Mouse (Mus musculus) spleen, postnatal 0 days (tissue): Measurements from ENCODE around the gene Hist2h2be. TPM values are rescaled to one million over a fixed set of nuclear protein-coding genes. Genes with fewer than 3 reads are reported as not detected.

ENCODE experiments used
- polyA plus RNA-seq: library from polyadenylated mRNA; unstranded; fragments of >200 nt; fragmentation: Nextera tagmentation; extraction: Ambion mirVana; gene quantifications from 2 replicates; pipeline ENCODE4 v1.2.1, GENCODE M21; 2015

Hist2h2be gene
- 5.3 and 7.1 TPM in 2 replicates for polyA plus RNA-seq

DNA sequence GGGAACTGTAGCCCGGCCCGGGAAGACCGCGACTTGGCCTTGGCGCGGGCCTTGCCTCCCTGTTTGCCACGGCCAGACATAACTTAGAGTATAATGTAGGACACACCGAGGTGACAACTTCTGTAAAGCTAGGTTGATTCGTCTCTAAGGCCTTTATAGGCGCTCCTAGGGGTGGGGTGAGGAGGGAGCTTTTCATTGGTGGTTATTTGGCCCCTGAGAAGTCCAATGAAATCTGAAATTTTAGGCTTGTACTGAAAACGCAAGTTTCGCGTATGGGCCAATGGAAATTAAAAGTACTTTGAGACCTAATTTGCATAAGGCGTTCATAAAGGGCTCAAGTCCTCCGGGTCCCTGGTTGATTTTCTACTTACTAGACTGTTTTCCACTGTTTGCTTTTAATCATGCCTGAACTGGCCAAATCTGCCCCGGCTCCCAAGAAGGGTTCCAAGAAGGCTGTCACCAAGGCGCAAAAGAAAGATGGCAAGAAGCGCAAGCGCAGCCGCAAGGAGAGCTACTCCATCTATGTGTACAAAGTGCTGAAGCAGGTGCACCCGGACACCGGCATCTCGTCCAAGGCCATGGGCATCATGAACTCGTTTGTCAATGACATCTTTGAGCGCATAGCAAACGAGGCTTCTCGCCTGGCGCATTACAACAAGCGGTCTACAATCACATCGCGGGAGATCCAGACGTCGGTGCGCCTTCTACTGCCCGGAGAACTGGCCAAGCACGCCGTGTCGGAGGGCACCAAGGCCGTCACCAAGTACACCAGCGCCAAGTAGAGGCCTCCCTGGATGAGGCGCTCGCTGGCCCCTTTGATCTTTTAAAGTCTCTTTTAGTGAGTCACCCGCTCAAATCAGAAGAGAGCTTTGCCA lies at the start of gene Hist2h2be, which contains the start of gene Hist2h2ac:
Gene Hist2h2be (plus strand): TSS at position 355 of the 875 bp plus-strand sequence.
Gene Hist2h2ac (minus strand): TSS at position 116 of the 875 bp plus-strand sequence.

DNA sequence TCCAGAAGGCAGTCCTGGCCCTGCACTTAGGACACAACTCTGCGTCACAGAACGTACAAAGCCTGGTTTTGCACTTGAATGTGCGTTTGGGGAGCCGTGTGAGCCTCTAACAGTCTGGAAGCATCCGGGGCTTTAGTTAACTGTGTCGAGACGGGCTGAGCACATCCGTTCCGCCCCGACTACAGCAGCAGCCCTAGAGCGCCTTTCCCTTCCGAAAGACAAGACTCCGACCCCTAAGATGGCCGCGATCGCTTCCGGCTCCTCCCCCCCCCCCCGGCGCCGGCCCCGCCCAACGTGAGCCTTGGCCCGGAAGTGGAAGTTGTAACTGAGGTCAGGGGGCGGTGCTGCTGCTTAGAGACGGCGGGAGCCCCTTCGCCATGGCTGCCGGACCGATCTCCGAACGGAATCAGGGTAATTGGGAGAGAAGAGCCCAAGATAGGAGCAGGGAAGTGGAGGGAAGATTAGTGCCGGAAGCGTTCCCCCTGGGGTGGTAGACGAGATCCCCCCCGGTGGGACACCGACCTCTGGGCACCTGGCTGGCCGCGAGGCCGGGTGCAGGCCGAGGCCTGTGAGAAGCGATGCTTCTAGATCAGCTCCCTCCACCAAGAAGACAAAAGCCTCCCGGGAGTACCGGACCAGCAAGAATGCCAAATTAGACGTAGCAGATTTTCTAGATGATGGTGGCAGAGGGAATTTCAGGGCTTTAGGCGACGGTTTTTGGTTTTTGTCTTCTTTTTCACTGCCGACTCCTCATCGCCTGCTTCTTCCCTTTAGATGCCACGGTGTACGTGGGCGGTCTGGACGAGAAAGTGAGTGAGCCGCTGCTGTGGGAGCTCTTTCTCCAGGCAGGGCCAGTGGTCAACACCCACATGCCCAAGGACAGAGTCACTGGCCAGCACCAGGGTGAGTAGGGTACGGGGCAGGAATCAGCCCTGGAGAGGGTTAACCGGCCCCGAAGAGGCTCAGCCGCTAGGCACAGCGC lies 48.4 kb upstream of the Hist2h2be start, which contains the start of gene Sf3b4:
Gene Sf3b4 (plus strand): TSS at position 136 of the 982 bp plus-strand sequence.

DNA sequence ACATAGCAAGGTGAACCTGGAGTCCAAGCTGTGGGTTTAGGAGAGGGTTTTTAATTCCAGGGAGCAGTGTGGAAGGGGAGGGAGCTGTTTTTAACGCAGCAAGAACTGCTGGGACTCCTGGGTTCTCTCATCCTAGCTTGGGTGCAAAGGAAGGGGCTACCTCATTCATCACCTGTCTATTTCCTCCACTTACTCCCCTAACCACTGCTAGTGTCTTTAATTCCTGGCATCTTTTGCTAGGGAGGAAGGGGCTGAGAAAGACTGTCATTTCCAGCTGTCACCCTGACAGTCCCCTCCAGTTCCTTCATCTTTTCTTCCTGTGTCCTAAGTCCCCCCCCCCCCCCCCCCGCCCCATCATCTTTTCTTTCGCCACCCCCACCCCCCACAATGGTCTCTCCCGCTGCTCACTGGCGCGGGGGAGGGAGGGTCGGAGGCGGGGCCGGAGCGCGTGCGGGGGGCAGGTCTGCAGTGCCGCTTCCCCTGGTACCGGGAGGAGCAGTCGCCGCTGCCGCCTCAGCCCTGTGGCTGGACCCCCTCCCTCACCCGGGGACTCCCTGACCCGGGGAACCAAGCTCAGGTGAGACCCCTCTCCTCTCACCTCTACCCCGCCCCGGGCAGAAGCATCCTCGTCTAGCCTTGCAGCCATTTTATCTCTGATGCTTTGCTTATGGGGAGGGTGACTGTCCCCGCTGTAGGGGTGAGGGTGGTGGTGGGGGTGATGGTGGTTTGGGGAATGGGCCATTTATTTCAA lies 40.0 kb upstream of the Hist2h2be start, which contains the start of gene Sv2a:
Gene Sv2a (plus strand): TSS at position 425 of the 751 bp plus-strand sequence.

DNA sequence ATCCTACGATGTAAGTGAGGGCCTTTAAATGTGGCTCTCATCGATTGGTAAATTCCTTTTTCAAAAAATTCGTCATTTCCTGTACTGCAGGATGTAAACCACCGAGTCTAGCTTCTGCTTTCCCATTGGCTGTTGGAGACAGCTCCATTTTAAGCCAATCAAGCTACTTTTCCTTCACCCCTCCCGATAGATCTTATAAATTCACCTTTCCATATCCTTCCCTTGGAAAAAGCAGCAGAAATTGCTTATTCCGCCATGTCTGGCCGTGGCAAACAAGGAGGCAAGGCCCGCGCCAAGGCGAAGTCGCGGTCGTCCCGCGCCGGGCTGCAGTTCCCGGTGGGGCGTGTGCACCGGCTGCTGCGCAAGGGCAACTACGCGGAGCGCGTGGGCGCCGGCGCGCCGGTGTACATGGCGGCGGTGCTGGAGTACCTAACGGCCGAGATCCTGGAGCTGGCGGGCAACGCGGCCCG lies 1.2 kb upstream of the Hist2h2be start, which contains the start of the genes Bola1 and Hist2h2ab:
Gene Bola1 (minus strand): TSS at position 49 of the 470 bp plus-strand sequence.
Gene Hist2h2ab (plus strand): TSS at position 205 of the 470 bp plus-strand sequence.

DNA sequence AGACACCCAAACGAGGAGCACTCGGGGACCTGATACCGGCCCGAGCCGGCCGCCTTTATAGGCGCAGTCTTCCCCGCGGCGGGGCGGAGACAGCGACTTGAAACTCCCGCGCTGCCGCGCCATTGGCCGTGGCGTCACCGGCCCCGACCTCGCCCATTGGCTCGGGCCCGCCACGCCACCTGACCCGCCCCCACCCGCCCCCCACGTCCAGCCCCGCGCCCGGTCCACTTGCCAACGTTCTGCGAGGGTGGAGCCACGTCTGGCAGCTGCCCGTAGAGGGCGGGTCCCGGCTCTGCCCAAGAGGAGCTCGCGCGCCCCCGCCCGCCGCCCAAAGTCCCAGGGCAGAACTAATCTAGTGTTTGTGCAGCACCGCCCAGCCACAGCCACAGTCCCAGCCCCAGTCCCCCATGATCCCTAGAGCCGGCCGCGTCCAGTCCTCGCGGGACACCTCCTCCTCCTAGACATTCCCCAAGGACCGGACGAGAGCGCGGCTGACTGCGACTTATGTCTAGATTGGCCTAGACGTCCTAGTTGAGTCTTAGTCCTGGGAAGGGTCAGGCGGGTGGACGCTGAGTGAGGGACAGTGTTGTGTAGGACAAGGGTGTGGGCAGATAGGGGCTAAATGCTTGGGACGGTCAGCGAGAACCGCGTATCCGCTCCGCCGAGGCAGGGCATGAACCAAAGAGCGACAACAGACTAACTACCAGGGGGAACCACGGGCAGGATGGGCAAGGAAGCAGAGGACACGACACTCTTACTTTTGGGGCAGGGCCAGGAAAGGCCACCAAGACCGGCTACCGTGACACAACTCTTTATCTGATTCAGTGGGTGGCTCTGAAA lies 18.3 kb downstream of the Hist2h2be start, which contains the start of gene Hist2h3c2:
Gene Hist2h3c2 (minus strand): TSS at position 174 of the 840 bp plus-strand sequence.

DNA sequence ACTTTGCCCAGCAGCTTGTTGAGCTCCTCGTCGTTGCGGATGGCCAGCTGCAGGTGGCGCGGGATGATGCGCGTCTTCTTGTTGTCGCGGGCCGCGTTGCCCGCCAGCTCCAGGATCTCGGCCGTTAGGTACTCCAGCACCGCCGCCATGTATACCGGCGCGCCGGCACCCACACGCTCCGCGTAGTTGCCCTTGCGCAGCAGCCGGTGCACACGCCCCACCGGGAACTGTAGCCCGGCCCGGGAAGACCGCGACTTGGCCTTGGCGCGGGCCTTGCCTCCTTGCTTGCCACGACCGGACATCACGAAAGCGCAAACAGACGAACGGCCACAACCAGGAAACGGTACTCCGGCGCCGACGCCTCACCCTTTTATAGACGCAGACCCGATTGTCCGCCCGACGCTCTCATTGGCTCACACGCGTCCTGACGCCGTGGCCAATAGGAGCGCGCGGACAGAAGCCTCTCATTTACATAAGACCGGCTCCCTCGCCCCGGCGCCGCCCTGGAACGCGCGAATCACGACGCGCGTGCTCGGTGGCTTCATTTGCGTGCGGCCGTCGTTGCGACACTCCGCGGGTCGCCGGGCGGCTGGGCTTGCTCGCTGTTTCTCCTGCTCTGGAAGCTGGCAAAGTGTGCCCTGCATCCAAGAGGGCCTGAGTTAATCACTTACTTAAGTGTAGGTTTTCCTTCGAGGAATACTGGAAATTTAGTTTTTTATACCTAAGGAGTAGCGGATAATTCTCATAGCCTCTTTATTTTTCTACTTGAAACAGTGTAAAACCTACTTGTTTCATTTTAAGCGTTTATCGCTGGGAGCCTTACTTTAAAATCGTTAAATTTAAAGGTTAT lies 19.3 kb downstream of the Hist2h2be start, which contains the start of gene Hist2h2aa2:
Gene Hist2h2aa2 (minus strand): TSS at position 328 of the 850 bp plus-strand sequence.

DNA sequence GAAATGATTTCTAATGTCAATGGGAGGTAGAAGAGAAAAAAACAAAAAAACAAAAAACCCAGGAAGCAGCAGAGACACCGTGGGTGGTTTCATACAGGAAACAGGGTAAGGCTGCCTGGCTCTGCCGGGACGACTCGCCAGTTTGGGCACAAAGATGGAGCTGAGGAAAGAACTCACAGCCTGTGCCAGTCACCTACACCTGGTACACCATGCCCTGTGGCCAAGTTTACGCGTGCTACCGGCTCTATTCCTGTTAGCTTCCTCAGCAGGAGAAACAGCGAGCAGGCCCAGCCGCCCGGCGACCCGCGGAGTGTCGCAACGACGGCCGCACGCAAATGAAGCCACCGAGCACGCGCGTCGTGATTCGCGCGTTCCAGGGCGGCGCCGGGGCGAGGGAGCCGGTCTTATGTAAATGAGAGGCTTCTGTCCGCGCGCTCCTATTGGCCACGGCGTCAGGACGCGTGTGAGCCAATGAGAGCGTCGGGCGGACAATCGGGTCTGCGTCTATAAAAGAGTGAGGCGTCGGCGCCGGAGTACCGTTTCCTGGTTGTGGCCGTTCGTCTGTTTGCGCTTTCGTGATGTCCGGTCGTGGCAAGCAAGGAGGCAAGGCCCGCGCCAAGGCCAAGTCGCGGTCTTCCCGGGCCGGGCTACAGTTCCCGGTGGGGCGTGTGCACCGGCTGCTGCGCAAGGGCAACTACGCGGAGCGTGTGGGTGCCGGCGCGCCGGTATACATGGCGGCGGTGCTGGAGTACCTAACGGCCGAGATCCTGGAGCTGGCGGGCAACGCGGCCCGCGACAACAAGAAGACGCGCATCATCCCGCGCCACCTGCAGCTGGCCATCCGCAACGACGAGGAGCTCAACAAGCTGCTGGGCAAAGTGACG lies 24.3 kb downstream of the Hist2h2be start, which contains the start of gene Hist2h2aa1:
Gene Hist2h2aa1 (plus strand): TSS at position 495 of the 884 bp plus-strand sequence.

DNA sequence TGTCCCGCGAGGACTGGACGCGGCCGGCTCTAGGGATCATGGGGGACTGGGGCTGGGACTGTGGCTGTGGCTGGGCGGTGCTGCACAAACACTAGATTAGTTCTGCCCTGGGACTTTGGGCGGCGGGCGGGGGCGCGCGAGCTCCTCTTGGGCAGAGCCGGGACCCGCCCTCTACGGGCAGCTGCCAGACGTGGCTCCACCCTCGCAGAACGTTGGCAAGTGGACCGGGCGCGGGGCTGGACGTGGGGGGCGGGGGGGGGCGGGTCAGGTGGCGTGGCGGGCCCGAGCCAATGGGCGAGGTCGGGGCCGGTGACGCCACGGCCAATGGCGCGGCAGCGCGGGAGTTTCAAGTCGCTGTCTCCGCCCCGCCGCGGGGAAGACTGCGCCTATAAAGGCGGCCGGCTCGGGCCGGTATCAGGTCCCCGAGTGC lies 25.5 kb downstream of the Hist2h2be start, which contains the start of gene Hist2h3c1:
Gene Hist2h3c1 (plus strand): TSS at position 259 of the 430 bp plus-strand sequence.

DNA sequence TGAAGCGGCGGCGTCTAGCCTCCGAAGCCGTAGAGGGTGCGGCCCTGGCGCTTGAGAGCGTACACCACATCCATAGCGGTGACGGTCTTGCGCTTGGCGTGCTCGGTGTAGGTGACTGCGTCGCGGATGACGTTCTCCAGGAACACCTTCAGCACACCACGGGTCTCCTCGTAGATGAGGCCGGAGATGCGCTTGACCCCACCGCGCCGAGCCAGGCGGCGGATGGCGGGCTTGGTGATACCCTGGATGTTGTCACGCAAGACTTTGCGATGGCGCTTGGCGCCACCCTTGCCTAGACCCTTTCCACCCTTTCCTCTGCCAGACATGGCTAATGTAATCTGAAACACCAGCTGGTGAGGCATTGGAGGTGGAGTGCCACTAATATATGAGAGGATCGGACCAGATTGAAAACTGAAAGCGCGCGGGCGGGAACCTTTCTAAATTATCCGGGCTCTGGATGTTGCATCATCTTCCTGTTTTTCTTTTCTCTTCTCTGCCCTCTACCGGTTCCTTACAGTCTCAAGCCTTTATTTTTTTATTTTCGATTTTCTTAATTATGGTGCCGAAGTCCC lies 42.1 kb downstream of the Hist2h2be start, which contains the start of gene Hist2h4:
Gene Hist2h4 (minus strand): TSS at position 333 of the 572 bp plus-strand sequence.

DNA sequence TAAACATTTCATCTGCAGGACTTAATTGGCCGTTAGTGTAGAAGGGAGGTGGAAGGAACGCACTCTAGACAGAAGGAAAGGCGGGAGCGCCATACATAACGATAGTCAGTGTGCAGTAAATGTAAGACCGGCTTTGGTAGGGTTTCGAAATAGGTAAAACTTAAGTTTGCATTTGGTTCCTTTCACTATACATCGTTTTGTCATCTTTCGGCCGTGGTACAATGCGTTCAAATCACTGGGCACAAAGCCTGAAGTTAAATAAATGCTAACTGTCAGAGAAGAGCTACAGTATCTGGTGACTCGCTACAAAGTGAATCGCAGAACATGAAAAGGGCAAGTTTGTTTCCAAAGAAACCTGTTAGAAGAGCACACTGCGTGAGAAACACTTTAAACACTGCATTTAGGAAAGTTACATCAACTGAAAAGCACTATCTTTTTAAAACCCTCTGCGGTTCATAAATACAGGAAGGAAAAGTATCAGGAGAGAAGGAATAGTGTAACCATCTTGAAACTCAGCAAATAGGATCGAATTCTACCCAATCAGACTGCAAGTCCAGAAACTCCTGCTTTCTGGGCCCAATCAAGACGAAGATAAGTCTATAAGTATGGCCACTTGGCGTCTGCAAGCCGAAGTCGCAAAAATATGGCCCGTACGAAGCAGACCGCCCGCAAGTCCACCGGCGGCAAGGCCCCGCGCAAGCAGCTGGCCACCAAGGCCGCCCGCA lies 47.3 kb downstream of the Hist2h2be start, which contains the start of gene Hist2h3b:
Gene Hist2h3b (plus strand): TSS at position 604 of the 725 bp plus-strand sequence.

DNA sequence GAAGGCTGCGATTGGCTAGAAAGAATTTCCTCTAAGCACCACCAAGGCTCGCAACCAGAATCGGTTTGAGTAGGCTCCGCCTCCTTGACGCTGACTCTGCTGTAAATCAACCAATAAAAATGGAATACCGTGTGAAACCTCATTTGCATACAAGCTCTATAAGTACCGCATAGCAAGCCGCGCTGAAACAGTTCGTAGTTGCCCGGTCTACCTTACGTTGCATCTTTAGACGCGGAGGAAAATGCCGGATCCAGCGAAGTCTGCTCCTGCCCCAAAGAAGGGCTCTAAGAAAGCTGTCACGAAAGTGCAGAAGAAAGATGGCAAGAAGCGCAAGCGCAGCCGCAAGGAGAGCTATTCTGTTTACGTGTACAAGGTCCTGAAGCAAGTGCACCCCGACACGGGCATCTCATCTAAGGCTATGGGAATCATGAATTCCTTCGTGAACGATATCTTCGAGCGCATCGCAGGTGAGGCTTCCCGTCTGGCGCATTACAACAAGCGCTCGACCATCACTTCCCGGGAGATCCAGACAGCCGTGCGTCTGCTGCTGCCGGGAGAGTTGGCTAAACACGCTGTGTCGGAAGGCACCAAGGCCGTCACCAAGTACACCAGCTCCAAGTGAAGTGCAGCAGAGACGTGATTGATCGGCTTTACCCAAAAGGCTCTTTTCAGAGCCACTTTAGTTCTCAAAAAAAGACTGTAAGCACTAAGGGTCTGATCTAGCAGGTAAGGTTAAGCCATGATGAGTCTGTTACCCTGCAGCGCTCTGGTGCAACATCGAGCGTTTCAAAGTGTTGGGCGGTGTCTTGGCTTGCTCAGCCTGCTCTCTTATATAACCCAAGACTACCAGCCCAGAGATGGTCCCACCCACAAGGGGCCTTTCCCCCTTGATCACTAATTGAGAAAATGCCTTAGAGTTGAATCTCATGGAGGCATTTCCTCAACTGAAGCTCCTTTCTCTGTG lies 48.9 kb downstream of the Hist2h2be start, which contains the start of gene Hist2h2bb:
Gene Hist2h2bb (plus strand): TSS at position 242 of the 964 bp plus-strand sequence.

